Mouse (Mus musculus): ENCODE results near the gene Cby3.

Gene Cby3

GRCm38 (mm10) chr11:50389011-50389410 is 34.7 kb downstream of the Cby3 start:
- peak; percentile 27 for DNase-seq (ENCODE audit: low spot score)

- DNase-seq (ENCODE audit: low spot score): peak; percentile 53
Observed at GRCm38 (mm10) chr11:50389616-50390015, 35.4 kb downstream of the Cby3 start.

GRCm38 (mm10) chr11:50391272-50391960 is 37.2 kb downstream of the Cby3 start:
- DNase-seq (ENCODE audit: low spot score): peak; percentile 29

GRCm38 (mm10) chr11:50393306-50393705 is 39.0 kb downstream of the Cby3 start:
- DNase-seq (ENCODE audit: low spot score): no peak

GRCm38 (mm10) chr11:50394731-50395130 is 40.5 kb downstream of the Cby3 start:
- DNase-seq (ENCODE audit: low spot score): peak; percentile 33

- DNase-seq (ENCODE audit: low spot score): peak; percentile 31
Observed at GRCm38 (mm10) chr11:50396766-50397307, 42.6 kb downstream of the Cby3 start.

GRCm38 (mm10) chr11:50397316-50397715 is 43.1 kb downstream of the Cby3 start:
- peak; percentile 36 for DNase-seq (ENCODE audit: low spot score)

GRCm38 (mm10) chr11:50398803-50399202 is 44.5 kb downstream of the Cby3 start:
- DNase-seq (ENCODE audit: low spot score): peak; percentile 39

GRCm38 (mm10) chr11:50402481-50402880 is 48.2 kb downstream of the Cby3 start:
- no peak for DNase-seq (ENCODE audit: low spot score)

GRCm38 (mm10) chr11:50403367-50404014 is 49.2 kb downstream of the Cby3 start:
- DNase-seq (ENCODE audit: low spot score): peak; percentile 78

- DNase-seq (ENCODE audit: low spot score): no peak
Observed at GRCm38 (mm10) chr11:50407235-50407634, 53.0 kb downstream of the Cby3 start.

All from testis, postnatal 10 days (tissue).